8 mouse cellular contexts compared by ENCODE assay signal in the genomic region with DNA sequence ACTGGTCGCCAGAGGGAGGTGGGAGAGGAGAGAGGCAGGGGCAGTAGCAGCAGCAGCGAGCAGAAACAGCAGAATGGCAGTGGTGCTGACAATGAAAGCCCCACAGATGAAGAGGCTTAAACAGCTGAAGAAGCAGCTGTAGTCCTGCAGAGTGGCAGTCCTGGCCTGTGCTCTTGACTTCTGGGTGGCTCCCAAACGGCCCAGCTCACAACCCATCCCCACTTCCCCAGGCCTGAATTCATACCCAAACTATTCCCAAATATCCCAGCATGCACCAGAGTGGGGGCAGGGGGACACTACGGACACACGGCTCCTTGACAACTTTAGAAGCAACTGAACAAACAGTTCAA. TPM values are rescaled to one million over a fixed set of nuclear protein-coding genes. Genes with fewer than 3 reads are reported as not detected.
A peak's percentile ranks its signal among the peaks of the same experiment; 100 is the strongest.
DNase-seq lines count a peak whose midpoint lies in the region; ATAC-seq and TF ChIP-seq lines count a peak whose summit lies in the region.

No protein-coding gene starts in this region.

- H3K36me3 ChIP-seq in lung, postnatal 0 days (ENCODE audit: insufficient read depth, low read length), result no peaks in the 10 kb centered on the region
- H3K36me3 ChIP-seq in limb, embryonic 15.5 days, result no peaks in the 10 kb centered on the region
- H3K36me3 ChIP-seq in kidney, adult 2 months (ENCODE audit: control insufficient read depth, insufficient read depth, low read length), result no peaks in the 10 kb centered on the region

- DNase-seq in lung, postnatal 0 days (ENCODE audit: low spot score), result peak; percentile 18
- no peak for DNase-seq in lung, postnatal 36 days
- peak; percentile 30 for DNase-seq in retina, embryonic 14.5 days (ENCODE audit: low spot score)
- no peak for DNase-seq in layer of hippocampus, postnatal 14 days (ENCODE audit: low spot score in 2 of 2)
- DNase-seq in kidney, adult 2 months, result no peak
- no peak for DNase-seq in ovary, postnatal 10 days (ENCODE audit: low spot score)

- no peak overlapping the region for H3K9ac ChIP-seq in lung, postnatal 0 days (replicated peaks; ENCODE audit: low read depth)
- H3K9ac ChIP-seq in limb, embryonic 15.5 days, result no peak overlapping the region

- peak; percentile 41 for ATAC-seq in lung, postnatal 0 days
- ATAC-seq in granulocyte monocyte progenitor cell, adult 5-6 weeks (replicated peaks; ENCODE audit: poor library complexity, severe bottlenecking), result 0 out of 2 replicates have a peak, but pooled peaks have one; percentile 4
- ATAC-seq in limb, embryonic 15.5 days (ENCODE audit: insufficient number of reproducible peaks, low FRiP score, low TSS enrichment, low read depth), result peak; percentile 63; the same call in 1 of the 2 replicates

- peak overlapping the region; percentile 47 for H3K27ac ChIP-seq in lung, postnatal 0 days (ENCODE audit: low read length)
- H3K27ac ChIP-seq in limb, embryonic 15.5 days, result peak overlapping the region; percentile 73
- no peak overlapping the region for H3K27ac ChIP-seq in kidney, adult 2 months (ENCODE audit: insufficient read depth, low read depth, low read length)

- H3K9me3 ChIP-seq in lung, postnatal 0 days (ENCODE audit: low read length), result no peaks in the 10 kb centered on the region
- H3K9me3 ChIP-seq in limb, embryonic 15.5 days, result no peaks in the 10 kb centered on the region

- no peak for TF ChIP-seq POLR2A in kidney, adult 2 months (IDR thresholded peaks at IDR 0.05; ENCODE audit: low read depth, low read length)

- no peaks in the 10 kb centered on the region for H3K27me3 ChIP-seq in lung, postnatal 0 days (replicated peaks; ENCODE audit: insufficient read depth, low read length)
- no peaks in the 10 kb centered on the region for H3K27me3 ChIP-seq in limb, embryonic 15.5 days
- H3K27me3 ChIP-seq in kidney, adult 2 months (replicated peaks; ENCODE audit: control insufficient read depth, insufficient read depth, low read length), result no peaks in the 10 kb centered on the region

- H3K4me3 ChIP-seq in lung, postnatal 0 days (ENCODE audit: low read depth, low read length), result no peak overlapping the region
- no peak overlapping the region for H3K4me3 ChIP-seq in limb, embryonic 15.5 days
- no peak overlapping the region for H3K4me3 ChIP-seq in kidney, adult 2 months (ENCODE audit: insufficient read depth, low read depth, low read length)

- H3K4me2 ChIP-seq in lung, postnatal 0 days (replicated peaks; ENCODE audit: low read depth, low read length), result no peak overlapping the region
- H3K4me2 ChIP-seq in limb, embryonic 15.5 days, result no peak overlapping the region

- no peak for TF ChIP-seq CTCF in lung, postnatal 0 days (IDR thresholded peaks at IDR 0.05)
- no peak for TF ChIP-seq CTCF in kidney, adult 2 months (conservative IDR thresholded peaks at IDR 0.05; ENCODE audit: insufficient read depth, insufficient read length, low read depth, low read length)

- 19% methylated on average over 5 of the region's 5 CpGs for WGBS in lung, postnatal 0 days
- 18% methylated on average over 5 of the region's 5 CpGs for WGBS in limb, embryonic 15.5 days
- 30% methylated on average over 5 of the region's 5 CpGs for WGBS in kidney, adult 2 months

- TF ChIP-seq EP300 in lung, postnatal 0 days (IDR thresholded peaks at IDR 0.05), result no peak

- H3K4me1 ChIP-seq in lung, postnatal 0 days (ENCODE audit: insufficient read depth, low read depth, low read length), result peaks cover 10% of the 10 kb centered on the region; the same call in 1 of the 2 replicates
- peaks cover 20% of the 10 kb centered on the region for H3K4me1 ChIP-seq in limb, embryonic 15.5 days
- peaks cover 11% of the 10 kb centered on the region for H3K4me1 ChIP-seq in kidney, adult 2 months (ENCODE audit: control insufficient read depth, insufficient read depth, low read length)

RNA-seq across cellular contexts. Expression of a gene that starts 30.2 kb away (rescaled TPM):
- 54.2 and 56.3 TPM in 2 replicates for polyA plus RNA-seq in lung, postnatal 0 days (2015; fragmentation: Nextera tagmentation; extraction: Ambion mirVana)
- total RNA-seq in granulocyte monocyte progenitor cell, adult 5-6 weeks (2014; fragmentation: Nextera tagmentation), result 83.0 and 92.0 TPM in 2 replicates
- total RNA-seq in granulocyte monocyte progenitor cell, adult 5-6 weeks (2017), result 97.9 and 115 TPM in 2 replicates
- polyA plus RNA-seq in limb, embryonic 15.5 days (2015; fragmentation: Nextera tagmentation; extraction: Ambion mirVana), result 85.3 and 86.2 TPM in 2 replicates
- total RNA-seq in layer of hippocampus, postnatal 14 days (2021), result 10 to 100 TPM; 62.0 to 63.5 TPM
- 38.7 and 43.1 TPM in 2 replicates for polyA plus RNA-seq in kidney, adult 2 months (2012; rRNA removed)

RNA-seq across cellular contexts. Expression of a gene that starts 58.6 kb away (rescaled TPM):
- polyA plus RNA-seq in lung, postnatal 0 days (2015; fragmentation: Nextera tagmentation; extraction: Ambion mirVana), result 149 and 165 TPM in 2 replicates
- 207 and 255 TPM in 2 replicates for total RNA-seq in granulocyte monocyte progenitor cell, adult 5-6 weeks (2014; fragmentation: Nextera tagmentation)
- total RNA-seq in granulocyte monocyte progenitor cell, adult 5-6 weeks (2017), result 171 and 231 TPM in 2 replicates
- 178 and 186 TPM in 2 replicates for polyA plus RNA-seq in limb, embryonic 15.5 days (2015; fragmentation: Nextera tagmentation; extraction: Ambion mirVana)
- 10 to 100 TPM; 54.1 to 55.5 TPM for total RNA-seq in layer of hippocampus, postnatal 14 days (2021)
- 38.1 and 57.3 TPM in 2 replicates for polyA plus RNA-seq in kidney, adult 2 months (2012; rRNA removed)

Comparison
In these comparisons a context has a peak if more than half of its experiments do, and no peak if none do; other contexts are left out.
1. DNase-seq: peak in lung, postnatal 0 days (single experiment) and retina, embryonic 14.5 days (single experiment); none in lung, postnatal 36 days (single experiment), layer of hippocampus, postnatal 14 days (0 of 2), kidney, adult 2 months (single experiment) and ovary, postnatal 10 days (single experiment).
2. ATAC-seq: peak in every context shown above with its lines; median percentile 63 in limb, embryonic 15.5 days; 41 in lung, postnatal 0 days; 4 in granulocyte monocyte progenitor cell, adult 5-6 weeks.